Mouse (Mus musculus): Measurements from ENCODE around the gene Cd38. TPM values are rescaled to one million over a fixed set of nuclear protein-coding genes. Genes with fewer than 3 reads are reported as not detected.

Gene Cd38
- polyA plus RNA-seq (2012; rRNA removed) = 6.6 and 7.4 TPM in 2 replicates

DNA sequence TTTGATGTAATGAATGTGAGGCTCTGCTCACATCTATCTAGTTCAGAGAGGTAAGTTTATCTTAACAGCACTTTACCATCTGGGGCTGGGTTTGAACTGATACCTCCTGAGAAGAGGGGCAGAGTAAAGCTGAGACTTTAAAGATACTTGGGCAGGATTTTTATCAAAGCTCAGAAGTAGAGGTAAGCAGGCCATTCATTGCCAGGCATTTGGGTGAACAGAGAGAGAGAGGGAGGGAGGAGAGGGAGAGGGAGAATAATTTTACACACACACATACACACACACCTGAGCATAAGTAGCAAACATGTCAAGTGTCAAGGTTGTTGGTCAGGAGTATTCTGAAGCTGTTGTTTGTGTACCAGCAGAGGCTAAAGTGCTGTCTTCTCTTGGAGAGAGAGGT, at the start of gene Cd38:
TSS of gene Cd38 (plus strand) at position 301 of the 400 bp plus-strand sequence.
- TF ChIP-seq POLR2A (IDR thresholded peaks at IDR 0.05; ENCODE audit: control insufficient read depth, extremely low read depth, insufficient read depth, low read length, poor library complexity) = no peak
- no peak for TF ChIP-seq CTCF (IDR thresholded peaks at IDR 0.05; ENCODE audit: borderline replicate concordance, control insufficient read depth, extremely low read depth, insufficient read depth, low read length, poor library complexity)
- DNase-seq = no peak
- Histone ChIP-seq H3K4me1 (replicated peaks; ENCODE audit: control insufficient read depth, insufficient read depth, low read length) (peaks cover 8% of the 10 kb centered on the region), H3K4me3 (ENCODE audit: control insufficient read depth, insufficient read depth, low read length) (peak within 1 kb of the TSS; percentile 30), H3K36me3 (ENCODE audit: control insufficient read depth, insufficient read depth, low read length) (no peaks in the 10 kb centered on the region), H3K27me3 (ENCODE audit: control insufficient read depth, insufficient read depth, low read length) (no peaks in the 10 kb centered on the region), H3K27ac (ENCODE audit: control insufficient read depth, insufficient read depth, low read length) (no peak within 1 kb of the TSS)

- WGBS = 66% methylated on average over 12 of the region's 12 CpGs
- Histone ChIP-seq H3K36me3 (ENCODE audit: control insufficient read depth, insufficient read depth, low read length) (no peaks in the 10 kb centered on the region), H3K4me1 (replicated peaks; ENCODE audit: control insufficient read depth, insufficient read depth, low read length) (peaks cover 16% of the 10 kb centered on the region), H3K27me3 (ENCODE audit: control insufficient read depth, insufficient read depth, low read length) (no peaks in the 10 kb centered on the region), H3K27ac (ENCODE audit: control insufficient read depth, insufficient read depth, low read length) (no peak within 1 kb of the TSS), H3K4me3 (ENCODE audit: control insufficient read depth, insufficient read depth, low read length) (no peak within 1 kb of the TSS)
- no peak for DNase-seq
- no peak for TF ChIP-seq POLR2A (IDR thresholded peaks at IDR 0.05; ENCODE audit: control insufficient read depth, extremely low read depth, insufficient read depth, low read length, poor library complexity)
- TF ChIP-seq CTCF (IDR thresholded peaks at IDR 0.05; ENCODE audit: borderline replicate concordance, control insufficient read depth, extremely low read depth, insufficient read depth, low read length, poor library complexity) = no peak
Observed at GRCm38 (mm10) chr5:43818695-43819094, 49.7 kb upstream of the Cd38 start, which contains the start of gene Bst1. Bst1 (plus strand) TSS chr5:43818885.

DNA sequence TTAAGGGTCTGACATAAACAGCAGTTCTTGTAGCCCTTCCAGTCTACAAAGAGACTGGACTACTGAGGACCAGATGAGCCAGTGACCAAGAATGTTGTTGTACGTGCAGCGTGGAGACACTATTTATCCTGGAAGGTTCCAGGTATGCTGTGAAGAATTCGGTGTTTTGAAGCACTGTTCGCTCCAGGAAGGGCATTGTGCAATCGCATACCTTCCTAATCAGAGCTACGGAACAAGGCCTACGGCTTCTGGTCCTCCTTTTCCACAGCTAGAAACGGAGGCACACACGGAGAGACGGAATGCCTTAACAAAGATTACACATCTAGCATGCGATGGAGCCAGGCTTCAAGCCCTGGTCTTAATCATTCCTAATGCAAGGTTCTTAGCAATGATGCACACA, 47.6 kb upstream of the Cd38 start:
- 95% methylated on average over 11 of the region's 11 CpGs for WGBS
- TF ChIP-seq POLR2A (IDR thresholded peaks at IDR 0.05; ENCODE audit: control insufficient read depth, extremely low read depth, insufficient read depth, low read length, poor library complexity) (no peak), CTCF (IDR thresholded peaks at IDR 0.05; ENCODE audit: borderline replicate concordance, control insufficient read depth, extremely low read depth, insufficient read depth, low read length, poor library complexity) (no peak)
- no peak for DNase-seq
- Histone ChIP-seq H3K27me3 (ENCODE audit: control insufficient read depth, insufficient read depth, low read length) (no peaks in the 10 kb centered on the region), H3K4me3 (ENCODE audit: control insufficient read depth, insufficient read depth, low read length) (no peak overlapping the region), H3K4me1 (replicated peaks; ENCODE audit: control insufficient read depth, insufficient read depth, low read length) (peaks cover 28% of the 10 kb centered on the region), H3K27ac (ENCODE audit: control insufficient read depth, insufficient read depth, low read length) (no peak overlapping the region), H3K36me3 (ENCODE audit: control insufficient read depth, insufficient read depth, low read length) (no peaks in the 10 kb centered on the region)

DNA sequence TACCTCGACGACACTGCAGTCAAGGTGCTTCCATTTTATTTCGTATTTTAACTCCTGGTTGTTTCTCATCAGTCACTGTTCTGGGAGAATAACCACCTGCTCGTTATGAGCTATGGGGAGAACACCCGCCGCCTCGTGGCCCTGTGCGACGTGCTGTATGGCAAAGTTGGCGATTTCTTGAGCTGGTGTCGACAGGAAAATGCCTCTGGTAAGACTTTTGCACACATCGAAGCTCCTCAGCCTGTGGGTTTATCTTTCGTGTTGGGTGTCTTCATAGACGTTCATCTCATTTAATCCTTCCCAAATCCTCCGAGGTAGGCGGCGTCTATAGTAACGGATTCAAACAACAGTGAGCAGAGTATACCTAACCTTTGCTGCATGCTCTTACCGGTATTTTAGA, 46.8 kb upstream of the Cd38 start, which contains the start of gene Fbxl5:
TSS of gene Fbxl5 (minus strand) at position 101 of the 400 bp plus-strand sequence.
- Histone ChIP-seq H3K36me3 (ENCODE audit: control insufficient read depth, insufficient read depth, low read length) (no peaks in the 10 kb centered on the region), H3K4me1 (replicated peaks; ENCODE audit: control insufficient read depth, insufficient read depth, low read length) (peaks cover 31% of the 10 kb centered on the region), H3K27me3 (ENCODE audit: control insufficient read depth, insufficient read depth, low read length) (no peaks in the 10 kb centered on the region), H3K27ac (ENCODE audit: control insufficient read depth, insufficient read depth, low read length) (no peak within 1 kb of the TSS), H3K4me3 (ENCODE audit: control insufficient read depth, insufficient read depth, low read length) (no peak within 1 kb of the TSS)
- DNase-seq = no peak
- TF ChIP-seq CTCF (IDR thresholded peaks at IDR 0.05; ENCODE audit: borderline replicate concordance, control insufficient read depth, extremely low read depth, insufficient read depth, low read length, poor library complexity) (no peak), POLR2A (IDR thresholded peaks at IDR 0.05; ENCODE audit: control insufficient read depth, extremely low read depth, insufficient read depth, low read length, poor library complexity) (no peak)
- 94% methylated on average over 19 of the region's 19 CpGs for WGBS

GRCm38 (mm10) chr5:43822199-43822598, 46.2 kb upstream of the Cd38 start:
- WGBS = 97% methylated on average over 8 of the region's 8 CpGs
- DNase-seq = no peak
- Histone ChIP-seq H3K27ac (ENCODE audit: control insufficient read depth, insufficient read depth, low read length) (no peak overlapping the region), H3K4me1 (replicated peaks; ENCODE audit: control insufficient read depth, insufficient read depth, low read length) (peaks cover 34% of the 10 kb centered on the region), H3K27me3 (ENCODE audit: control insufficient read depth, insufficient read depth, low read length) (no peaks in the 10 kb centered on the region), H3K4me3 (ENCODE audit: control insufficient read depth, insufficient read depth, low read length) (no peak overlapping the region), H3K36me3 (ENCODE audit: control insufficient read depth, insufficient read depth, low read length) (no peaks in the 10 kb centered on the region)
- TF ChIP-seq POLR2A (IDR thresholded peaks at IDR 0.05; ENCODE audit: control insufficient read depth, extremely low read depth, insufficient read depth, low read length, poor library complexity) (no peak), CTCF (IDR thresholded peaks at IDR 0.05; ENCODE audit: borderline replicate concordance, control insufficient read depth, extremely low read depth, insufficient read depth, low read length, poor library complexity) (no peak)

DNA sequence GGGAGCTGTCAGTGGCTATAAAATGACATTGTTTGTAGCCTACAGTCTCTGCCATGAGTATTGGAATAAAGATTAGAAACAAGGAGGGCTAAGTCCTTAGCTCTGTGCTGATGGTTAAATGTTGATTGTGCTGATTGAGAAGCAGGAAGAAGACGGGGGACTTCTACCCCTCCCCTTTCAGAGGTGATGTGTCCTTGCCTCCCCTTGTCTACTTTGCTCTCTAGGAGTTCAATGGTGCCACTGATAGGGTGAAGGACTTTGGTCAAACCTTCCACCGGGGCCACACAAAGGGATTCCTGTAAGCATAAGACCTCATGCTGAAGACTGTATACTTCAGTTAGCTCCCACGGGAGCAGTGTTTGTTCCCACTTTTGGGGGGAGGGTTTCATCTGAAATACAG, 45.5 kb upstream of the Cd38 start:
- peaks cover 36% of the 10 kb centered on the region for H3K4me1 ChIP-seq (replicated peaks; ENCODE audit: control insufficient read depth, insufficient read depth, low read length)
- no peak overlapping the region for H3K27ac ChIP-seq (ENCODE audit: control insufficient read depth, insufficient read depth, low read length)
- no peak for DNase-seq
- no peak overlapping the region for H3K4me3 ChIP-seq (ENCODE audit: control insufficient read depth, insufficient read depth, low read length)
- no peak for TF ChIP-seq POLR2A (IDR thresholded peaks at IDR 0.05; ENCODE audit: control insufficient read depth, extremely low read depth, insufficient read depth, low read length, poor library complexity)
- TF ChIP-seq CTCF (IDR thresholded peaks at IDR 0.05; ENCODE audit: borderline replicate concordance, control insufficient read depth, extremely low read depth, insufficient read depth, low read length, poor library complexity) = no peak
- no peaks in the 10 kb centered on the region for H3K27me3 ChIP-seq (ENCODE audit: control insufficient read depth, insufficient read depth, low read length)
- 77% methylated on average over 3 of the region's 3 CpGs for WGBS
- no peaks in the 10 kb centered on the region for H3K36me3 ChIP-seq (ENCODE audit: control insufficient read depth, insufficient read depth, low read length)

DNA sequence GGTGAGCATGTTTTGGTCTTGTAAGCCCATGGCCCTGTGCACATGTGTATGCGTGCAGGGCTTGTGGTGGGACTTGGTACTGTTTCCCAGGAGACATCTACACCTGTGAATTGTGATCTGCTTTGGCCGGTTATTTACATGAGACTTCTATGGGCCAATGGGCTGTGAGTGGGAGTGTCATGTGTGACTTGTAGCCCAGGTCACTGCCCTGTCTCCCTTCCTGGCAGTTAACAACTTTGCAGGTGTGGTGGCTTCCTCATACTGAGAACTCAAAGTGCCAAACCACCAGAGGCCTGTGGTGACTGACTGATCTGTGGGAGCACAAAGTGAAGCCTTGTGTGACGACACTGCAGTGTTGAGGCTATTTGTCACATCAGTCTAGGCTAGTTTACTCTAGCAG, 43.8 kb upstream of the Cd38 start:
- Histone ChIP-seq H3K36me3 (ENCODE audit: control insufficient read depth, insufficient read depth, low read length) (no peaks in the 10 kb centered on the region), H3K4me3 (ENCODE audit: control insufficient read depth, insufficient read depth, low read length) (no peak overlapping the region), H3K4me1 (replicated peaks; ENCODE audit: control insufficient read depth, insufficient read depth, low read length) (peaks cover 30% of the 10 kb centered on the region), H3K27me3 (ENCODE audit: control insufficient read depth, insufficient read depth, low read length) (no peaks in the 10 kb centered on the region), H3K27ac (ENCODE audit: control insufficient read depth, insufficient read depth, low read length) (peak overlapping the region; percentile 84)
- peak; percentile 70 for DNase-seq
- TF ChIP-seq CTCF (IDR thresholded peaks at IDR 0.05; ENCODE audit: borderline replicate concordance, control insufficient read depth, extremely low read depth, insufficient read depth, low read length, poor library complexity) (no peak), POLR2A (IDR thresholded peaks at IDR 0.05; ENCODE audit: control insufficient read depth, extremely low read depth, insufficient read depth, low read length, poor library complexity) (no peak)
- 11% methylated on average over 3 of the region's 3 CpGs for WGBS
